Mouse (Mus musculus): ENCODE results near the gene Tnp2. TPM values are rescaled to one million over a fixed set of nuclear protein-coding genes. Genes with fewer than 3 reads are reported as not detected.
"Not testable (repeated sequence)": the region's sequence is repeated elsewhere in the genome, so short reads cannot be mapped to it uniquely, and the experiment has no call there.

The Tnp2 gene
- polyA plus RNA-seq, 1 experiment from 2014 or later, result not detected

GRCm38 (mm10) chr16:10810376-10810775, 21.9 kb upstream of the Tnp2 start:
- no peaks in the 10 kb centered on the region for H3K9me3 ChIP-seq (ENCODE audit: control insufficient read depth, low read length)
- no peak overlapping the region for H3K9ac ChIP-seq (ENCODE audit: low read length)
- ATAC-seq (ENCODE audit: insufficient number of reproducible peaks, low FRiP score, low TSS enrichment, low read depth), result no peak
- H3K36me3 ChIP-seq (ENCODE audit: control insufficient read depth, insufficient read depth, low read length), result no peaks in the 10 kb centered on the region
- 0 out of 2 replicates have a peak, but pooled peaks cover 2% of the 10 kb centered on the region for H3K4me1 ChIP-seq (ENCODE audit: control insufficient read depth, insufficient read depth, low read length)
- H3K4me3 ChIP-seq (ENCODE audit: low read depth, low read length), result no peak overlapping the region
- no peak overlapping the region for H3K4me2 ChIP-seq (ENCODE audit: low read depth, severe bottlenecking)
- WGBS, result 96% methylated on average over 1 of the region's 1 CpGs
- no peak overlapping the region for H3K27ac ChIP-seq (replicated peaks; ENCODE audit: low read depth, low read length)
- H3K27me3 ChIP-seq (ENCODE audit: control insufficient read depth, insufficient read depth, low read length), result no peaks in the 10 kb centered on the region
- DNase-seq (ENCODE audit: low spot score), result no peak

DNA sequence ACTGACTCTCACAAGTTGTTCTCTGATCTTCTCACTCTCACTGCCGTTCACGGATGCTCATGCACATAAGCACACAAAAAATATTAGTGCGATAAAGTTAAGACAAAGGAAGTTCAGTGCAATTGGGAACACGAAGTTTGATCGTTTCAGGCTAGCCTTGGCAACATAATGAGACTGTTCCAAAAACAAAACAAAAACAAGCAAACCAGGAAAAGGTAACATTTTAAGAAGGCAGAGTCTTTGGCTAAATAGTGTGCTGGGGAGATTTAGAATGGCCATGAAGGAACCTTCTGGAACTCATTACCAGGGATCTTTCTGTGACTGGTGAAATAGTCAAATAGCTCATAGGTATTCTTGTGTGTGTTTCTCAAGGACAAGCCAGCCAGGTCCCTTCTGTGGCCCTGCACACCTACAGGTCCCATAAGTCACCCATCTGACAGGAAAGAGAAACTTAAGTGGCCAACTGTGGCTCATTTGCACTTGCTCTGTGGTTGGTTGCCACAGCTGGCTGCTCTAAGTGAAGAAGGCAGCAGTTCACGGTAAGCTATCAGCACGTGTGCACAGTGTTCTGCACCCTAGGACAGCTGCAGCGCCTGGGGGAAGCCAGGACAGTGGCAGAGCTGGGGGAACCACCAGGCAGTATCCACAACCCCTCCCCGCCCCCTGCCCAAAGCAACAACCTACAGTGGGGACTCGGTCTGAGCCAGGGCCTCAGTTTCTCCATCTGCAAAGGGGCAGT, 17.5 kb upstream of the Tnp2 start, which contains the start of gene Prm1:
TSS of gene Prm1 (minus strand) at position 51 of the 739 bp plus-strand sequence.
- H3K4me1 ChIP-seq (ENCODE audit: control insufficient read depth, insufficient read depth, low read length), result 0 out of 2 replicates have a peak, but pooled peaks cover 2% of the 10 kb centered on the region
- H3K9me3 ChIP-seq (ENCODE audit: control insufficient read depth, low read length), result no peaks in the 10 kb centered on the region
- H3K9ac ChIP-seq (ENCODE audit: low read length), result no peak within 1 kb of the TSS
- DNase-seq (ENCODE audit: low spot score) (no peak), ATAC-seq (ENCODE audit: insufficient number of reproducible peaks, low FRiP score, low TSS enrichment, low read depth) (peak; percentile 47; the same call in 1 of the 2 replicates)
- H3K36me3 ChIP-seq (ENCODE audit: control insufficient read depth, insufficient read depth, low read length), result no peaks in the 10 kb centered on the region
- H3K4me3 ChIP-seq (ENCODE audit: low read depth, low read length), result no peak within 1 kb of the TSS
- 72% methylated on average over 10 of the region's 10 CpGs for WGBS
- no peak within 1 kb of the TSS; the same call in 1 of the 2 replicates for H3K27ac ChIP-seq (replicated peaks; ENCODE audit: low read depth, low read length)
- no peaks in the 10 kb centered on the region for H3K27me3 ChIP-seq (ENCODE audit: control insufficient read depth, insufficient read depth, low read length)
- H3K4me2 ChIP-seq (ENCODE audit: low read depth, severe bottlenecking), result no peak within 1 kb of the TSS

DNA sequence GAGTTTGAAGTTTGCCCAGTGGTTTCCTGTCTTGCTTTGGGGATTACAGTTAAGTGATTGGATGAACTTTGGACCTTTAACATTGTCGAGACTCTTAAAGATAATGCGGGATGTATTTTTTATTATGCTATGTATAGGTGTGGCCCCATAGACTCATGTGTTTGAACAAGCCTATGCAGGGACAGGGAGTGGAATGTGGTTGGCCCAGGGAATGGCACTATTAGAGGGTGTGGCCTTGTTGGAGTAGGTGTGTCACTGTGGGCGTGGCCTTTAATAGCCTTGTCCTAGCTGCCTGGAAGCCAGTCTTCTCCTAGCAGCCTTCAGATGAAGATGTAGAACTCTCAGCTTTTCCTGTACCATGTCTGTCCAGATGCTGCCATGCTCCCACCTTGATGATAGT, 14.0 kb upstream of the Tnp2 start:
- not testable (repeated sequence) for H3K4me2 ChIP-seq (ENCODE audit: low read depth, severe bottlenecking); H3K9me3 ChIP-seq (ENCODE audit: control insufficient read depth, low read length); H3K9ac ChIP-seq (ENCODE audit: low read length); H3K4me3 ChIP-seq (ENCODE audit: low read depth, low read length); H3K27ac ChIP-seq (replicated peaks; ENCODE audit: low read depth, low read length); H3K27me3 ChIP-seq (ENCODE audit: control insufficient read depth, insufficient read depth, low read length); ATAC-seq (ENCODE audit: insufficient number of reproducible peaks, low FRiP score, low TSS enrichment, low read depth); DNase-seq (ENCODE audit: low spot score); H3K36me3 ChIP-seq (ENCODE audit: control insufficient read depth, insufficient read depth, low read length); H3K4me1 ChIP-seq (ENCODE audit: control insufficient read depth, insufficient read depth, low read length)
- WGBS, result 90% methylated on average over 3 of the region's 3 CpGs

DNA sequence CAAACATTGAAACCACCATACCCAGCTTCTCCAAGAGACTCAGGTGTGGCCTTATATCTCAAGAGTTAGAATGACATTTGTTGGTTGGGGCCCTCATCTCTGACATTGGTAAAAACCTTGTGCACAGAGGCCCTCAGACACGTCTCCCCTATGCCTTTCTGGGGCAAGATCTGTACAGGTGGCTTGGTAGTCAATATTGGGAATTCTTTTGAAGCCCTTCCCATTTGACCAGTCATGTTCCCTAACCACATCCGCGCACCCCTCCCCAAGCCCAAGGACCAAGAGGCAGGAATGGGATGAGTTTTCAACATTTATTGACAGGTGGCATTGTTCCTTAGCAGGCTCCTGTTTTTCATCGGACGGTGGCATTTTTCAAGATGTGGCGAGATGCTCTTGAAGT, 7.6 kb upstream of the Tnp2 start, which contains the start of gene Prm2:
TSS of gene Prm2 (minus strand) at position 101 of the 400 bp plus-strand sequence.
- no peaks in the 10 kb centered on the region for H3K4me1 ChIP-seq (ENCODE audit: control insufficient read depth, insufficient read depth, low read length)
- H3K4me2 ChIP-seq (ENCODE audit: low read depth, severe bottlenecking), result no peak within 1 kb of the TSS
- DNase-seq (ENCODE audit: low spot score) (no peak), ATAC-seq (ENCODE audit: insufficient number of reproducible peaks, low FRiP score, low TSS enrichment, low read depth) (no peak)
- H3K27me3 ChIP-seq (ENCODE audit: control insufficient read depth, insufficient read depth, low read length), result peaks cover 7% of the 10 kb centered on the region; the same call in 1 of the 2 replicates
- H3K9me3 ChIP-seq (ENCODE audit: control insufficient read depth, low read length), result no peaks in the 10 kb centered on the region
- H3K27ac ChIP-seq (replicated peaks; ENCODE audit: low read depth, low read length), result no peak within 1 kb of the TSS
- 74% methylated on average over 6 of the region's 6 CpGs for WGBS
- no peak within 1 kb of the TSS for H3K4me3 ChIP-seq (ENCODE audit: low read depth, low read length)
- H3K9ac ChIP-seq (ENCODE audit: low read length), result no peak within 1 kb of the TSS
- no peaks in the 10 kb centered on the region for H3K36me3 ChIP-seq (ENCODE audit: control insufficient read depth, insufficient read depth, low read length)

DNA sequence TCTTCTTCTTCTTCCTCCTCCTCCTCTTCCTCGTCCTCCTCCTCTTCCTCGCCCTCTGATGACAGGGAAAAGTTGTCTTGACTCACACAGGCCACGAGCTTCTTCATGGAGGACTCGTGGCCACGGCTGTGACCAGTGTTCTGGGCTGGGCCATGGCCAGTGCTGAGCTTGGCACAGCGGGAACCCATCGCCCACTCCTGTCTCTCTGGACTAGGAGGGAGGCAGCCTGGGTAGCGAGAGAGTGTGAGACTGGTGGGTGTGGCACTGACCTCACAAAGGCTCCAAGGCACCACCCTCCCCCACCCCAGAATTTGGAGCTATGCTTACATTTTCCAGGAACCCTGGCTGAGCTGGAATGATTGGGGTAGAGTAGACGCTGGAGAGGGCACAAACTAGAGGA, 2.2 kb upstream of the Tnp2 start, which contains the start of gene Prm3:
TSS of gene Prm3 (minus strand) at position 213 of the 400 bp plus-strand sequence.
- Histone ChIP-seq H3K9ac (ENCODE audit: low read length) (no peak within 1 kb of the TSS), H3K27me3 (ENCODE audit: control insufficient read depth, insufficient read depth, low read length) (0 out of 2 replicates have a peak, but pooled peaks cover 2% of the 10 kb centered on the region), H3K4me1 (ENCODE audit: control insufficient read depth, insufficient read depth, low read length) (0 out of 2 replicates have a peak, but pooled peaks cover 4% of the 10 kb centered on the region), H3K27ac (replicated peaks; ENCODE audit: low read depth, low read length) (no peak within 1 kb of the TSS), H3K36me3 (ENCODE audit: control insufficient read depth, insufficient read depth, low read length) (no peaks in the 10 kb centered on the region), H3K4me3 (ENCODE audit: low read depth, low read length) (no peak within 1 kb of the TSS), H3K9me3 (ENCODE audit: control insufficient read depth, low read length) (no peaks in the 10 kb centered on the region), H3K4me2 (ENCODE audit: low read depth, severe bottlenecking) (no peak within 1 kb of the TSS)
- WGBS, result 71% methylated on average over 9 of the region's 9 CpGs
- DNase-seq (ENCODE audit: low spot score) (no peak), ATAC-seq (ENCODE audit: insufficient number of reproducible peaks, low FRiP score, low TSS enrichment, low read depth) (no peak)

GRCm38 (mm10) chr16:10788866-10789265, 406 bp upstream of the Tnp2 start:
- Histone ChIP-seq H3K36me3 (ENCODE audit: control insufficient read depth, insufficient read depth, low read length) (no peaks in the 10 kb centered on the region), H3K9ac (ENCODE audit: low read length) (no peak overlapping the region), H3K4me1 (ENCODE audit: control insufficient read depth, insufficient read depth, low read length) (peaks cover 10% of the 10 kb centered on the region; the same call in 1 of the 2 replicates), H3K4me2 (ENCODE audit: low read depth, severe bottlenecking) (no peak overlapping the region), H3K27ac (replicated peaks; ENCODE audit: low read depth, low read length) (no peak overlapping the region), H3K27me3 (ENCODE audit: control insufficient read depth, insufficient read depth, low read length) (no peaks in the 10 kb centered on the region), H3K4me3 (ENCODE audit: low read depth, low read length) (no peak overlapping the region), H3K9me3 (ENCODE audit: control insufficient read depth, low read length) (no peaks in the 10 kb centered on the region)
- DNase-seq (ENCODE audit: low spot score) (no peak), ATAC-seq (ENCODE audit: insufficient number of reproducible peaks, low FRiP score, low TSS enrichment, low read depth) (no peak)
- 56% methylated on average over 4 of the region's 4 CpGs for WGBS

GRCm38 (mm10) chr16:10787548-10788058, 857 bp downstream of the Tnp2 start:
- 83% methylated on average over 7 of the region's 7 CpGs for WGBS
- ATAC-seq (ENCODE audit: insufficient number of reproducible peaks, low FRiP score, low TSS enrichment, low read depth), result no peak
- no peak overlapping the region for H3K9ac ChIP-seq (ENCODE audit: low read length)

DNA sequence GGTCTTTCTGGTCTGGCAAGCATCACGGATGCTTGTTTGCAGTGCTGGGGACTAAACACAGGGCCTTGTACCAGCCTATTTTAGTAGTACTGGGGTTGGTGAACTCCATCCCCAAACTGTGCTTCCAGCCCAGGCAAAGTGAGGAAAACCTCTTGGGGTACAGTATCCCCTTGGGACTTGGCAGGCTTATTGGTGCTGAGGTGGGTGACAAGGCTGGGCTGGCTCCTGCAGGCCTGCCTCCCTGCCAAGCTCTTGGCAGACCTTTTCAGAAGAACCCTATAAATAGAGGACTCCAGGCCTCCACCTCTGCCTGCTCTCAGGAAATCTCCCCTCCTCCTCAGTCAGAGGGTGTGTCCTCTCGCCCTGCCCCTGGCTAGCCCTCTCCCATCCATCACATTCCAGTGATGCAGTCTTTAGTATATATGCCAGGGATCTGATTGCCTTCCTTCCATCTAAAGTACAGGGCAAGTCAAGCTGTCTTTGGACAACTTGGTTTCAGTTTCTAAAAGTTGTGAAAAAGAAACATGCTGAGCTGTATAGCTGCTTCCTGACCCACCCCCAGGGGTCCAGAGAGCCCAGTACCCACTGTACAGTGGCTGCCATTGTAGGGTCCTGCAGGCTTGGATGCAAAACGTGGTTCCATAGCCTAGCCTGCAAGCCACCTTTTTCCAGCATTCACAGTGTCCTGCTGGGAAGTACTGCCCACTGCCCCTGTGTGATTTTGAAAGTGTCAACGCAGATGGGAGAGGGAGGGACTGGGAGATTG, 1.5 kb downstream of the Tnp2 start:
- no peak overlapping the region for H3K9ac ChIP-seq (ENCODE audit: low read length)
- peaks cover 26% of the 10 kb centered on the region for H3K4me1 ChIP-seq (ENCODE audit: control insufficient read depth, insufficient read depth, low read length)
- H3K4me2 ChIP-seq (ENCODE audit: low read depth, severe bottlenecking), result peak overlapping the region; percentile 92
- no peaks in the 10 kb centered on the region for H3K36me3 ChIP-seq (ENCODE audit: control insufficient read depth, insufficient read depth, low read length)
- DNase-seq (ENCODE audit: low spot score) (no peak), ATAC-seq (ENCODE audit: insufficient number of reproducible peaks, low FRiP score, low TSS enrichment, low read depth) (no peak)
- no peaks in the 10 kb centered on the region for H3K9me3 ChIP-seq (ENCODE audit: control insufficient read depth, low read length)
- no peak overlapping the region for H3K4me3 ChIP-seq (ENCODE audit: low read depth, low read length)
- H3K27me3 ChIP-seq (ENCODE audit: control insufficient read depth, insufficient read depth, low read length), result no peaks in the 10 kb centered on the region
- peak overlapping the region; percentile 1; the same call in 1 of the 2 replicates for H3K27ac ChIP-seq (replicated peaks; ENCODE audit: low read depth, low read length)
- 63% methylated on average over 4 of the region's 4 CpGs for WGBS

More at GRCm38 (mm10) chr16:10787548-10788058, 857 bp downstream of the Tnp2 start:
- H3K27ac ChIP-seq (replicated peaks; ENCODE audit: low read depth, low read length), result no peak overlapping the region
- H3K9me3 ChIP-seq (ENCODE audit: control insufficient read depth, low read length), result no peaks in the 10 kb centered on the region
- no peaks in the 10 kb centered on the region for H3K36me3 ChIP-seq (ENCODE audit: control insufficient read depth, insufficient read depth, low read length)
- no peak overlapping the region for H3K4me3 ChIP-seq (ENCODE audit: low read depth, low read length)
- DNase-seq (ENCODE audit: low spot score), result no peak
- no peaks in the 10 kb centered on the region for H3K27me3 ChIP-seq (ENCODE audit: control insufficient read depth, insufficient read depth, low read length)
- H3K4me2 ChIP-seq (ENCODE audit: low read depth, severe bottlenecking), result no peak overlapping the region
- peaks cover 20% of the 10 kb centered on the region for H3K4me1 ChIP-seq (ENCODE audit: control insufficient read depth, insufficient read depth, low read length)

Measured in limb, embryonic 11.5 days (tissue).